Mouse (Mus musculus): ENCODE data around the gene Acacb.

- TF ChIP-seq CTCF (IDR thresholded peaks at IDR 0.05; ENCODE audit: extremely low read depth, insufficient read depth, low read length) (no peak), POLR2A (IDR thresholded peaks at IDR 0.05; ENCODE audit: extremely low read depth, insufficient read depth, low read length) (no peak)
These were observed 19.7 kb upstream of the Acacb start for GRCm38 (mm10) chr5:114126499-114127244.
